Mouse (Mus musculus): ENCODE measurements at regions not wholly inside any gene's neighbourhood (a gene's known extent, or its start where the extent isn't known, plus 50 kb on each side); places are given as distances from the start of the nearest gene placed in this dataset.

GRCm38 (mm10) chr15:88370366-88370765, 229.7 kb upstream of the Zdhhc25 start:
- TF ChIP-seq GATA1 (IDR thresholded peaks at IDR 0.05; ENCODE audit: borderline replicate concordance, low read length) (no peak), FLI1 (IDR thresholded peaks at IDR 0.05; ENCODE audit: low read length) (no peak)
